Mouse (Mus musculus) heart, postnatal 0 days (tissue): Measurements from ENCODE around the gene Spock1.

Experiments used
- CTCF ChIP-seq: IDR thresholded peaks from 2 replicates; pipeline ENCODE4 v1.5.1; 2016; ENCODE audit warnings: antibody characterized with exemption, control low read depth, low read depth
- EP300 ChIP-seq: IDR thresholded peaks from 2 replicates; pipeline ENCODE4 v1.6.1; 2016; ENCODE audit warnings: antibody characterized with exemption, low read depth

DNA sequence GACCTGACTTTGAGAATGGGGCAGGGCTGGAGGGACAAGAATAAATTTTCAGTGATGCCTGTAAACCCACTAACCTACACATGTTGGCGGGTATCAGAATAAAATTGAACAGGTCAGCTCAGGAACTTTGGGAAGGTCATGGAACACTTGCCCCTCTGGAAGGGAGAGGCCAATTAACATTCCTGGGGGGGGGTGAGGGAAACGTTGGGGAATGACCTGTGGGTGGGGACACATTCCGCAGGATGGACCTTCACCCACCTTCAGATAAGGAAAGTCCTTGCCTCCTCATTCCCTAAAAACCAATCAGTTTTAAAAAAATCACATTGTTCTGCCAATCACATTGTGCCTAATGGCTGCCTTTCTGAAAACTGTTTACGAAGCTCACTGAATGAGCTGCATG is 352.9 kb downstream of the Spock1 start:
- no peak for TF ChIP-seq EP300
- no peak for TF ChIP-seq CTCF
